14 mouse cellular contexts compared by ENCODE assay signal in the genomic region with DNA sequence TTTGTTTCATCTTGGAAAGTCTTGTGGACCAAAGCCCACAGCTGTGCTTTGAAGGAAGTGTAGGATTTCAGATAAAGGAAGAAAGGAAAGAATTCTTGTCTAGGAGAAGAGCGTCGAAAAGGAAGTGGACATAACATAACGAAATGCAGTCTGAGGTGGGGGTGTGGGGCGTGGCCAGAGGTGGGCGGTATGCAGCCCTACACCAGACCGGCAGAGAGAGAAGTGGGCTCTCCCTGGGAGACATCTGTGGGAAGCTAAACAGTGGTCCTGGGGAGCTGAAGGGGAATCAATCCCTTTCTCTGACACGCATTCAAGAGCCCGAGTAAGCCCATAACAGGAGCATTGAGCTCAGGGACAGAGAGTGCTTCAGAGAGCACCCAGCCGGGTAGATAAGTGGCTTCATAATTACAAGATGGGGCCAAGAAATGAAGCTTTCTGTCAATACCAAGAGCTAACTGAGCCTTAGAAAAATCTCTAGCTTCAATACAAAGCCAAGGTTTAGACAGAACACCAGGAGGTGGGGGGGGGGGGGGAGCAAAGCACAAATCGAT. TPM values are rescaled to one million over a fixed set of nuclear protein-coding genes. Genes with fewer than 3 reads are reported as not detected.
DNase-seq lines count a peak whose midpoint lies in the region; ATAC-seq and TF ChIP-seq lines count a peak whose summit lies in the region.
"Had no signal": no experiment of that assay in that cellular context is flagged by ENCODE, and none has a peak within 500 bp of the region (broad histone marks: within the 10 kb centered on the region; RNA-seq: fewer than 3 reads in every experiment).

No protein-coding gene starts in this region.

- intact Hi-C loops in heart, adult 2 months (cut with DNase I), result no loop called here

- ATAC-seq in heart, embryonic 13.5 days (ENCODE audit: extremely low read depth, insufficient number of reproducible peaks, low FRiP score, low TSS enrichment), result no peak
- no peak for ATAC-seq in lung, embryonic 15.5 days (ENCODE audit: borderline replicate concordance, extremely low read depth, low FRiP score, low TSS enrichment)
- no peak for ATAC-seq in intestine, embryonic 16.5 days

- H3K27me3 ChIP-seq in heart, embryonic 13.5 days (replicated peaks), result no peaks in the 10 kb centered on the region
- no peaks in the 10 kb centered on the region for H3K27me3 ChIP-seq in heart, adult 2 months (ENCODE audit: control insufficient read depth, insufficient read depth, low read length)
- no peaks in the 10 kb centered on the region for H3K27me3 ChIP-seq in lung, embryonic 15.5 days
- no peaks in the 10 kb centered on the region for H3K27me3 ChIP-seq in intestine, embryonic 16.5 days (replicated peaks; ENCODE audit: control insufficient read depth, insufficient read depth, low read length)
- H3K27me3 ChIP-seq: limb, embryonic 15.5 days had no signal

- no peak for TF ChIP-seq EP300 in heart, adult 2 months (IDR thresholded peaks at IDR 0.05; ENCODE audit: insufficient read depth, low read depth, low read length)

- 0 out of 2 replicates have a peak overlapping the region, but pooled peaks have one; percentile 3 for H3K4me3 ChIP-seq in heart, embryonic 13.5 days
- H3K4me3 ChIP-seq in heart, adult 2 months, result no peak overlapping the region
- H3K4me3 ChIP-seq in lung, embryonic 15.5 days, result no peak overlapping the region
- no peak overlapping the region for H3K4me3 ChIP-seq in intestine, embryonic 16.5 days (ENCODE audit: low read length)
- H3K4me3 ChIP-seq: limb, embryonic 15.5 days had no signal

- H3K4me2 ChIP-seq in heart, embryonic 13.5 days, result peak overlapping the region; percentile 43
- peak overlapping the region; percentile 25 for H3K4me2 ChIP-seq in lung, embryonic 15.5 days
- peak overlapping the region; percentile 32; the same call in 1 of the 2 replicates for H3K4me2 ChIP-seq in intestine, embryonic 16.5 days (ENCODE audit: low read depth, low read length)
- H3K4me2 ChIP-seq: limb, embryonic 15.5 days had no signal

- no peak for TF ChIP-seq CTCF in heart, adult 2 months (IDR thresholded peaks at IDR 0.05)

- H3K36me3 ChIP-seq in heart, embryonic 13.5 days, result no peaks in the 10 kb centered on the region
- no peaks in the 10 kb centered on the region for H3K36me3 ChIP-seq in heart, adult 2 months (ENCODE audit: control insufficient read depth, insufficient read depth, low read length)
- H3K36me3 ChIP-seq in lung, embryonic 15.5 days, result no peaks in the 10 kb centered on the region
- no peaks in the 10 kb centered on the region for H3K36me3 ChIP-seq in intestine, embryonic 16.5 days (ENCODE audit: control insufficient read depth, insufficient read depth, low read length)
- H3K36me3 ChIP-seq: limb, embryonic 15.5 days had no signal

- 35% methylated on average over 10 of the region's 10 CpGs for WGBS in heart, embryonic 13.5 days
- 33% methylated on average over 10 of the region's 10 CpGs for WGBS in heart, adult 2 months
- WGBS in lung, embryonic 15.5 days, result 27% methylated on average over 10 of the region's 10 CpGs
- WGBS in intestine, embryonic 16.5 days, result 40% methylated on average over 10 of the region's 10 CpGs

- peak overlapping the region; percentile 38; the same call in 1 of the 2 replicates for H3K9ac ChIP-seq in heart, embryonic 13.5 days
- H3K9ac ChIP-seq in heart, adult 2 months (ENCODE audit: low read depth, low read length), result no peak overlapping the region
- H3K9ac ChIP-seq in lung, embryonic 15.5 days, result no peak overlapping the region
- H3K9ac ChIP-seq in intestine, embryonic 16.5 days (ENCODE audit: low read depth, low read length), result peak overlapping the region; percentile 27; the same call in 1 of the 2 replicates
- H3K9ac ChIP-seq: limb, embryonic 15.5 days had no signal

- H3K4me1 ChIP-seq in heart, embryonic 13.5 days, result no peaks in the 10 kb centered on the region
- H3K4me1 ChIP-seq in heart, adult 2 months (ENCODE audit: control insufficient read depth, insufficient read depth, low read length), result no peaks in the 10 kb centered on the region
- H3K4me1 ChIP-seq in lung, embryonic 15.5 days, result no peaks in the 10 kb centered on the region
- H3K4me1 ChIP-seq in intestine, embryonic 16.5 days (ENCODE audit: control insufficient read depth, insufficient read depth, low read length), result no peaks in the 10 kb centered on the region

- DNase-seq in heart, adult 2 months, result no peak
- DNase-seq in lung, postnatal 25 days (ENCODE audit: low spot score), result no peak
- DNase-seq in brain, adult 2 months (ENCODE audit: low read depth, low spot score), result peak; percentile 9
- DNase-seq in cerebellum, postnatal 36 days, result no peak
- DNase-seq in embryo, embryonic 10 days (ENCODE audit: low spot score), result no peak
- DNase-seq: adrenal gland, adult 2 months; cerebellum, adult 11 months; gastrocnemius, postnatal 36 days; kidney, adult 11 months; layer of hippocampus, postnatal 36 days had no signal

- TF ChIP-seq POLR2A in heart, adult 2 months (IDR thresholded peaks at IDR 0.05; ENCODE audit: insufficient read depth, low read depth, low read length), result no peak

- no peaks in the 10 kb centered on the region for H3K79me2 ChIP-seq in heart, adult 2 months (replicated peaks; ENCODE audit: control insufficient read depth, insufficient read depth, low read length)

- H3K9me3 ChIP-seq in heart, embryonic 13.5 days, result 0 out of 2 replicates have a peak, but pooled peaks cover 24% of the 10 kb centered on the region
- H3K9me3 ChIP-seq in lung, embryonic 15.5 days, result no peaks in the 10 kb centered on the region
- no peaks in the 10 kb centered on the region for H3K9me3 ChIP-seq in intestine, embryonic 16.5 days (ENCODE audit: control insufficient read depth, low read length)
- H3K9me3 ChIP-seq: limb, embryonic 15.5 days had no signal

- H3K27ac ChIP-seq in heart, embryonic 13.5 days (replicated peaks), result no peak overlapping the region
- no peak overlapping the region for H3K27ac ChIP-seq in heart, adult 2 months
- H3K27ac ChIP-seq in lung, embryonic 15.5 days, result no peak overlapping the region
- no peak overlapping the region for H3K27ac ChIP-seq in intestine, embryonic 16.5 days (ENCODE audit: low read length)
- H3K27ac ChIP-seq: limb, embryonic 15.5 days had no signal

RNA-seq across cellular contexts. Expression of gene Ing2, which starts 40.5 kb away (rescaled TPM):
- polyA plus RNA-seq in heart, embryonic 13.5 days (2015; fragmentation: Nextera tagmentation; extraction: Ambion mirVana), result 7.2 and 7.4 TPM in 2 replicates
- 1 to 10 TPM; 3.8 to 4.9 TPM for total RNA-seq in heart, adult 2 months (2021)
- polyA plus RNA-seq in heart, adult 2 months (2012; rRNA removed), result 2.6 and 3.1 TPM in 2 replicates
- 13.6 and 13.7 TPM in 2 replicates for polyA plus RNA-seq in lung, embryonic 15.5 days (2015; fragmentation: Nextera tagmentation; extraction: Ambion mirVana)
- polyA plus RNA-seq in intestine, embryonic 16.5 days (2015; fragmentation: Nextera tagmentation; extraction: Ambion mirVana), result 10.4 and 10.8 TPM in 2 replicates

Comparison
In these comparisons a context has a peak if more than half of its experiments do, and no peak if none do; other contexts are left out.
1. H3K9ac ChIP-seq: peak in heart, embryonic 13.5 days (single experiment) and intestine, embryonic 16.5 days (single experiment); none in heart, adult 2 months (single experiment) and lung, embryonic 15.5 days (single experiment).
2. Peak in every context shown above with its lines, with median percentiles within 50 percentile points of each other: H3K4me2 ChIP-seq.